Mouse (Mus musculus): ENCODE measurements at regions not wholly inside any gene's neighbourhood (a gene's known extent, or its start where the extent isn't known, plus 50 kb on each side); places are given as distances from the start of the nearest gene placed in this dataset.

- no peak for TF ChIP-seq ZNF384 (IDR thresholded peaks at IDR 0.05; ENCODE audit: low read depth, low read length)
- no peak for TF ChIP-seq HCFC1 (IDR thresholded peaks at IDR 0.05; ENCODE audit: borderline replicate concordance, insufficient read depth, low read length)
- TF ChIP-seq ZC3H11A (IDR thresholded peaks at IDR 0.05; ENCODE audit: borderline replicate concordance, low read depth, low read length) = no peak
Measured at GRCm38 (mm10) chr1:82066291-82066690, 166.6 kb upstream of the Gm9747 start.
